Mouse (Mus musculus): ENCODE data around the gene Lingo1. TPM values are rescaled to one million over a fixed set of nuclear protein-coding genes. Genes with fewer than 3 reads are reported as not detected.

Gene Lingo1
- polyA plus RNA-seq, 1 experiment: 4.4 TPM

GRCm38 (mm10) chr9:56784576-56784975 is 11.7 kb downstream of the Lingo1 start:
- Histone ChIP-seq H3K4me3 (replicated peaks; ENCODE audit: extremely low read depth, low read depth, low read length) (no peak overlapping the region), H3K4me1 (ENCODE audit: control insufficient read depth, insufficient read depth, low read length) (no peaks in the 10 kb centered on the region)
- WGBS: 87% methylated on average over 10 of the region's 10 CpGs
- no peak for TF ChIP-seq POLR2A (IDR thresholded peaks at IDR 0.05; ENCODE audit: borderline replicate concordance, extremely low read depth, low read depth, low read length)
- TF ChIP-seq CTCF (IDR thresholded peaks at IDR 0.05; ENCODE audit: insufficient read depth, low read length): no peak
- no peak for DNase-seq

GRCm38 (mm10) chr9:56776881-56777801 is 19.1 kb downstream of the Lingo1 start:
- no peak for DNase-seq
- TF ChIP-seq CTCF (IDR thresholded peaks at IDR 0.05; ENCODE audit: insufficient read depth, low read length) (no peak), POLR2A (IDR thresholded peaks at IDR 0.05; ENCODE audit: borderline replicate concordance, extremely low read depth, low read depth, low read length) (no peak)
- 60% methylated on average over 11 of the region's 11 CpGs for WGBS
- Histone ChIP-seq H3K4me1 (ENCODE audit: control insufficient read depth, insufficient read depth, low read length) (no peaks in the 10 kb centered on the region), H3K4me3 (replicated peaks; ENCODE audit: extremely low read depth, low read depth, low read length) (no peak overlapping the region)

DNA sequence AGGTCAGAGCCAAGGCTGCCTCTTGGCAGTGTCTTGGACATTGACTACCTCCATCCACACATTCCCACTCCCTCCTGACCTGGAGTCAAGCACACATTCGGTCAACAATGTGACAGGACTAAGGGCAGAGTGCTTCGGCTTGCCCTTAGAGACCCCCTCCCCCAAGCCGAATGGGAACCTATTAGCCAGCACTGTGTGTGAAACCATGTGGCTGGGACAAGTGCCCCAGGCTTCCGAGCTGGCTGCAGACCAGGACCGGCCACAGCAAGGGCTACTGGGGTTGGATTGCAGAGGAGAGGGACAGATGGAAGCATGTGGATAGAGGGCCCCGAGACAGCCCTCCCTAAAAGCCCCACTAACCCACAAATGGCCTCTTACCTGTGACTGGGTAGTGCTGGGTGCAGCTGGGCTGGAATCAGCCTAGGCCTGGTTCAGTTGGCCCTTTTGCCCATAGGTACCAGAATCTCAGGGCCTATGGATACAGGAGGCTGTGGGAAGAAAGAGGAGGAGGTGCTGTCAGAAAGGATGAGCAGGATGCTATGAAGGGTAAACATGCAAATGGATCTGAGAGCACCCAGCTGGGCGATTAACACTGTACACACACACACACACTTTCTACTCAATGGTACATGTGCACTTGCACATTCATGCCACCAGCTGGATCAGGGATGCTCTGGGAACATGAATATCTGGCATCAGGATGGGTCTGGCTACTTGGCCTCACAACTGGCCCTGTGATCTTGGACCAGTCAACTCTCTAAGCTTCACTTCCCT is 20.9 kb downstream of the Lingo1 start:
- WGBS: 59% methylated on average over 7 of the region's 7 CpGs
- DNase-seq: no peak
- no peak overlapping the region for H3K4me3 ChIP-seq (replicated peaks; ENCODE audit: extremely low read depth, low read depth, low read length)
- no peaks in the 10 kb centered on the region for H3K4me1 ChIP-seq (ENCODE audit: control insufficient read depth, insufficient read depth, low read length)
- TF ChIP-seq POLR2A (IDR thresholded peaks at IDR 0.05; ENCODE audit: borderline replicate concordance, extremely low read depth, low read depth, low read length): no peak
- TF ChIP-seq CTCF (IDR thresholded peaks at IDR 0.05; ENCODE audit: insufficient read depth, low read length): no peak

GRCm38 (mm10) chr9:56774231-56774630 is 22.0 kb downstream of the Lingo1 start:
- WGBS: 25% methylated on average over 6 of the region's 6 CpGs
- H3K4me3 ChIP-seq (replicated peaks; ENCODE audit: extremely low read depth, low read depth, low read length): no peak overlapping the region
- peak; percentile 60 for DNase-seq
- H3K4me1 ChIP-seq (ENCODE audit: control insufficient read depth, insufficient read depth, low read length): no peaks in the 10 kb centered on the region
- TF ChIP-seq CTCF (IDR thresholded peaks at IDR 0.05; ENCODE audit: insufficient read depth, low read length): peak; percentile 91
- no peak for TF ChIP-seq POLR2A (IDR thresholded peaks at IDR 0.05; ENCODE audit: borderline replicate concordance, extremely low read depth, low read depth, low read length)

GRCm38 (mm10) chr9:56773666-56774065 is 22.6 kb downstream of the Lingo1 start:
- DNase-seq: no peak
- WGBS: 74% methylated on average over 7 of the region's 7 CpGs
- Histone ChIP-seq H3K4me3 (replicated peaks; ENCODE audit: extremely low read depth, low read depth, low read length) (no peak overlapping the region), H3K4me1 (ENCODE audit: control insufficient read depth, insufficient read depth, low read length) (no peaks in the 10 kb centered on the region)
- TF ChIP-seq POLR2A (IDR thresholded peaks at IDR 0.05; ENCODE audit: borderline replicate concordance, extremely low read depth, low read depth, low read length): no peak

DNA sequence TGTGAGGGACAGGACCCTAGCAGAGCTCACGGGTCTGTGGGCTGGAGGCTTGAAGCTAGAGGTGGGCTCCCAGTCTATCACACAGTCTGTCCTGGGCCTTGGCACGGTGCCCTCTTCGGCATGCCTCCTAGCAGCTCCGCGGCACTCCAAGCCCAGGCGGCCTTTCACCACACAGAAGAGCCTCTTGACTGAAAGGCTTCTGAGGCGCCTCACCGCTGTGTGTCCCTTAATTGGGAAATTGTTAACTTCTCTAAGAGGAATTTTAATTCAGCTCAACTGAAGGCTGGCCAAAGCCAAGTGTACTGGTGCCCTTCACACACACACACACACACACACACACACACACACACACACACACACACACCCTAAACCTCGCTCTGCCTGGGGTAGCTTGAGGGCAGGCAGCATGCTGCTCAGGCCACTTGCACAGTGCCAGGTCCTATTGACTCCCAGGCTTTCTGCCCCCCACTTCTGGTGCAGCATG is 28.6 kb downstream of the Lingo1 start:
- peak; percentile 69 for DNase-seq
- whole genome bisulfite sequencing: 66% methylated on average over 9 of the region's 9 CpGs
- Histone ChIP-seq H3K4me3 (replicated peaks; ENCODE audit: extremely low read depth, low read depth, low read length) (no peak overlapping the region), H3K4me1 (ENCODE audit: control insufficient read depth, insufficient read depth, low read length) (peaks cover 5% of the 10 kb centered on the region; the same call in 1 of the 2 replicates)
- no peak for TF ChIP-seq CTCF (IDR thresholded peaks at IDR 0.05; ENCODE audit: insufficient read depth, low read length)
- TF ChIP-seq POLR2A (IDR thresholded peaks at IDR 0.05; ENCODE audit: borderline replicate concordance, extremely low read depth, low read depth, low read length): no peak

DNA sequence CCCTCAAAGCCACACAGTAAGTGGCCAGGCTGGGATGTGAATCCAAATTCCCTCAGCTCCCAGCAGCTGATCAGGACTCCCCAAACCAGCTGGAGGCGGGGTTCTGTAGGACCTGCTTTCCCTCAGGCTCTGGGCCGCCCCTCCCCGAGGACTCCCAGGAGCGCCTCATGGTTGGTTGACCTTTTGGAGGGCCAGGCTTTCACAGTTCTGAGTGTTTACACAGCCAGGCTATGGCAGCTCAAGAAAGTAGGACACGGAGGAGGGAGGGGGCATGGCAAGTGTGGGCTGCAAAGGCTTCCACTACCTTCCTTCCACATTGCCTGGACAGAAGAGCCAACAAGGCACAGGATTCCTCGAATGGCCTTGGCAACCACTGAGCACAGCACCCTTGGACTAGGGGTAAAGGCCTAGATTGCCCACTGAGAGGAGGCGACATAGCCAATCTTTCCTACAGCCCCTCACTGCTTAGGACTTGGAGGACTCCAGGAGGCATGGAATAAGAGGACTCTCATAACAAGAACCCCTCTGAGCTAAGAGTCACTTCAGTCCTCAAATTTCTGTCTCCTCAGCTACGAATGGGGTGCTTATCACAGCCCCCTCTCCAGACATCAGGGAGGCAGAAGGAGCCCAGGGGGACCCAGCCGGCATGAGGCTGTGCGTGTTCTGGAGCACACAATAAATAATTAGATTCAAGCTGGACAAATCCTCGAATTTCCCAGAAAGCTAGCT is 29.5 kb downstream of the Lingo1 start:
- Histone ChIP-seq H3K4me1 (ENCODE audit: control insufficient read depth, insufficient read depth, low read length) (peaks cover 5% of the 10 kb centered on the region; the same call in 1 of the 2 replicates), H3K4me3 (replicated peaks; ENCODE audit: extremely low read depth, low read depth, low read length) (no peak overlapping the region)
- 45% methylated on average over 11 of the region's 11 CpGs for WGBS
- TF ChIP-seq POLR2A (IDR thresholded peaks at IDR 0.05; ENCODE audit: borderline replicate concordance, extremely low read depth, low read depth, low read length) (no peak), CTCF (IDR thresholded peaks at IDR 0.05; ENCODE audit: insufficient read depth, low read length) (no peak)
- peak; percentile 59 for DNase-seq

DNA sequence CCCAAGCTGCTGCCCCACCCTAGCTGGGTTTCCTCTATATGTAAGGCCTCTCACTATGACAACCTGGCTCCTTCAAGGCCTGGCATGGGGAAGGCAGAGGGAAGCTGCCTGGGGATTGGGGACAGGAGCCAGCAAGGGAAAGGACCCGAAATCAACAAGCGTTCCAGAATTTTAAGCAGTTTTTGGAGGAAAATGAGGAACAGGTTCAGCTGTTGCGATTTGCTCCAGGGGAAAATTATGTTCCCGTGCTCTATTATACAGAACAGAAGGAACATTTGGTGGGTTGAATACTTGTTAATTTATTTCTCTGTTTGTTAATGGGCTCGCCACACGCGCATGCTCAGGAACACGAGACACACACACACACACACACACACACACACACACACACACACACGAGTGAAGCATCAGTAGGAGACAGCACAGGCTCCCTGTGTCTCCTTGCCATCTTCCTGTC is 34.1 kb downstream of the Lingo1 start:
- no peak for DNase-seq
- 88% methylated on average over 9 of the region's 9 CpGs for WGBS
- H3K4me1 ChIP-seq (ENCODE audit: control insufficient read depth, insufficient read depth, low read length): no peaks in the 10 kb centered on the region
- TF ChIP-seq POLR2A (IDR thresholded peaks at IDR 0.05; ENCODE audit: borderline replicate concordance, extremely low read depth, low read depth, low read length): no peak
- TF ChIP-seq CTCF (IDR thresholded peaks at IDR 0.05; ENCODE audit: insufficient read depth, low read length): no peak
- H3K4me3 ChIP-seq (replicated peaks; ENCODE audit: extremely low read depth, low read depth, low read length): no peak overlapping the region

- Histone ChIP-seq H3K4me1 (ENCODE audit: control insufficient read depth, insufficient read depth, low read length) (no peaks in the 10 kb centered on the region), H3K4me3 (replicated peaks; ENCODE audit: extremely low read depth, low read depth, low read length) (no peak overlapping the region)
- DNase-seq: no peak
- TF ChIP-seq POLR2A (IDR thresholded peaks at IDR 0.05; ENCODE audit: borderline replicate concordance, extremely low read depth, low read depth, low read length) (no peak), CTCF (IDR thresholded peaks at IDR 0.05; ENCODE audit: insufficient read depth, low read length) (no peak)
- WGBS: 36% methylated on average over 11 of the region's 11 CpGs
Measured at GRCm38 (mm10) chr9:56757791-56758190, 38.5 kb downstream of the Lingo1 start.

Data from lung, adult 2 months (tissue).